Mouse (Mus musculus) mature B cell (primary cell): ENCODE measurements around the gene Thsd4.

Experiments
- in situ Hi-C: fragments of 300-500 bp; cut with MboI; formaldehyde crosslinking; loops from 2 replicates; pipeline ENCODE4 v1.14.3; 2019

Thsd4 gene

GRCm38 (mm10) chr9:60456651-60457050, 65.2 kb downstream of the Thsd4 start:
- in situ Hi-C loops: no loop called here

DNA sequence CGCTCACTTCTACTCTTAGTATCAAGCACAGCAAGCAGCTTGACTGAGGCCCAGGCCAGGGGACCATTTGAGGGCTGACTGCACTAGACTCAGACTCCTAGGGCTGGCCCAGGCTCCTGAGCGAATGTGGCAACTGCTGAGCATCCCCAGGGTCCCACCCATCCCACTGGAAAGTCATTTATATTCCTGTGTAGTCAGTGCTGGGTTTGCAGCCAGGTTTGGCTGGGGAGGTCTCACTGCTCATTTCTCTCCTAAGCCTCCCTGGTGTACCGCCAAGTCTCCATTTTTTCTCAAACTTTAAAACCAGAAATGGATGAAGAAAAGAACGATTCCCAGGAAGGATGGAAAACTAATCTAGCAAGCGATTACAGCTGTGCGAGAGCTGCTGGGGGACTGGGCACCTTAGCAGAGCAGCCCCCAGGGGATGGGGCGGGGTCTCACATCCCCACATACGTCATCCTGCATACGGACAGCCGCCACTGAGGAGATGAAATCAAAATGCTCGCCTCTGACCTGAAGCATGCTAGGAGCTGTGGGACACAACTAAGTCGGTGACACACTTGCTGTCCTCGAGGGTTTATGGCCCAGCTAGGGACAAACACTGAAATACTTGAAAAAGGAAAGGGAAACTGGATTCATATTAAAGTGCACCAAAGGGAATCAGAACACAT, 67.3 kb downstream of the Thsd4 start:
- in situ Hi-C loops: no loop called here

GRCm38 (mm10) chr9:60449498-60449897, 72.3 kb downstream of the Thsd4 start:
- in situ Hi-C loops: no loop called here

- in situ Hi-C loops: no loop called here
Measured at GRCm38 (mm10) chr9:60445821-60446220, 76.0 kb downstream of the Thsd4 start.

DNA sequence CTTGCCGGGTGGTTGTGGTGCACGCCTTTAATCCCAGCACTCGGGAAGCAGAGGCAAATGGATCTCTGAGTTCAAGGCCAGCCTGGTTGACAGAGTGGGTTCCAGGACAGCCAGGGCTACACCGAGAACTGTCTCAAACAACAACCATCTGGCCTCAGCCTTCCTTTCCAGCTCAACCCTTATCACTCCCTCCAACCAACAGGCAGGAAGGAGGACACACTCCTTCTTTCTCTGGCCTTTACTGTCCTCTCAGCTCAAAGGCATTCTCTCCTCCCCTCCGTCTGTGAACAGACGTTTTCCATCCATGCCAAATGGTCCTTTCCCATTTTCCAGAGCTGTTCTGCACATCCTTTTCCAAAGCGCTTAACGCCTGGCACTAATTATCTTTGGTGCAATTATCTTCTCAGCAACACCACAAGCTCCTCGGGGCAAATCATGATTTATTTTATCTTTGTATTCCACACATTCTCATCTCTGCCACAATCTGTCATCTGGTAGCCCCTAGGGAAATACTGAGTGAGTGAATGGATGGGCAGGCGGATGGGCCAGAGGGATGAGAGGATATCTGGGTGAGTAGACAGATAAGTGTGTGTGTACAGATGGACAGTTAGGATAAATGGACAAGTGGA, 80.5 kb downstream of the Thsd4 start:
- in situ Hi-C loops: no loop called here

DNA sequence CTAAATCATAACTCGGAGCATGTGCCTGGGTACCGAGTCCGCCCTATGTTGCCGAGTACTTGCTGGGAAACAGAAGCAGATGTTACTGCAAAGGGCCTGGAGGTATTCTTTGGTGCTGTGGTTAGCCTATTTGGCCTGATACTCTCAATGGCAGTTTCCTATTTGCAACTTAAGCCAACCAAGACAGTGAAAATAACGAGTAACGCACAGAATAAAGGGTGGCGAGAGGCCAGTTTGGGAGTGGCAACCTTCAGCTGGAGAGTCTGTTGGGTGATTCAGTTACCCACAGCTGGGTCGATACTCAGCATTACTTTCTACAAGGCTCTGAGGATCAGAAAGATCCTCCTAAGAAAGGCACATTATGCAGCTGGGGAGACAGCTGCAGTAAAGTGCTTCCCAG, 81.3 kb downstream of the Thsd4 start:
- in situ Hi-C loops: no loop called here

GRCm38 (mm10) chr9:60436246-60436645, 85.6 kb downstream of the Thsd4 start:
- in situ Hi-C loops: no loop called here

- in situ Hi-C loops: no loop called here
Measured at GRCm38 (mm10) chr9:60434093-60434492, 87.8 kb downstream of the Thsd4 start.

DNA sequence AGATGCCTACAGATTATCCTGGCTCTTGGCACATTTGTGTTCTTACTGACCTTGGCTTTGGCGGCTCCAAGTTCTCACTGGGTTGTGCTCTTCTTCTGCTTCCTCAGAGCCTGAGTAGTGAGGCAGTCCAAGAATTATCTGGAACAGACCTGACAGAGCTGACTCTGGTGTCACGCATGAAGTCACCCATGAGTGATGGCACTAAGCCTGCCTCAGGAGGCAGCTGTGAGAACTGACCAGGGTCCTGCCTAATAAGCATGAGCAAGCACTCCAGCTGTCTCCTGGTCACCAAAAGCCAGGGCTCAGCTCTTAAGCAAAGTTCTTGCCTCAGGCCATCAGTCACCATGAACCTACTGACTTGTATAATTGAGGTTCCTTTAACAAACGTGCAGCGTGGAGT, 89.9 kb downstream of the Thsd4 start:
- in situ Hi-C loops: no loop called here

DNA sequence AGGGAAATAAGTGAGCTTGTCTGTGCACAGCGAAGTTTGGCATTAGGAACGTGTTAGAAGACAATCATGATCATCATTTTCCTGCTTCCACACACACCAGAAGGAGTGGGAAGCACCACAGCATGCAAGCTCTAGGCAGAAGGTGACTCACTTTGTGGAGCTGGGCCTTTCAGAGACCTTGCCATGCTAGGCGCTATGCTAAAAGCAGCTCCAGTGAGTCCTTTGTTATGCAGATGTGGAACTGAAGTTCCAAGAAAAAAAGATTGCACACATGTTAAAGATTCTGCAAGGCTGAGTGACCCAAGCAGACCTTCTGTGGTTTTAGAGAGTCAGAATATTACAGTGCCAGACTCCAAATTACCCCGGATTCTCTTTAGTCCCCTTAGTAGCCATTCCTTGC, 91.8 kb downstream of the Thsd4 start:
- in situ Hi-C loops: no loop called here

GRCm38 (mm10) chr9:60414076-60414755, 107.6 kb downstream of the Thsd4 start:
- in situ Hi-C loops: no loop called here

GRCm38 (mm10) chr9:60410872-60411635, 110.8 kb downstream of the Thsd4 start:
- in situ Hi-C loops: no loop called here

GRCm38 (mm10) chr9:60407374-60407773, 114.5 kb downstream of the Thsd4 start:
- in situ Hi-C loops: no loop called here

- in situ Hi-C loops: no loop called here
Measured at GRCm38 (mm10) chr9:60405777-60406176, 116.1 kb downstream of the Thsd4 start.

GRCm38 (mm10) chr9:60402681-60403080, 119.2 kb downstream of the Thsd4 start:
- in situ Hi-C loops: no loop called here

GRCm38 (mm10) chr9:60400001-60400400, 121.8 kb downstream of the Thsd4 start:
- in situ Hi-C loops: no loop called here

- in situ Hi-C loops: no loop called here
Measured at GRCm38 (mm10) chr9:60398073-60398472, 123.8 kb downstream of the Thsd4 start.

- in situ Hi-C loops: no loop called here
Measured at GRCm38 (mm10) chr9:60396096-60396495, 125.8 kb downstream of the Thsd4 start.

GRCm38 (mm10) chr9:60392916-60393315, 128.9 kb downstream of the Thsd4 start:
- in situ Hi-C loops: no loop called here

DNA sequence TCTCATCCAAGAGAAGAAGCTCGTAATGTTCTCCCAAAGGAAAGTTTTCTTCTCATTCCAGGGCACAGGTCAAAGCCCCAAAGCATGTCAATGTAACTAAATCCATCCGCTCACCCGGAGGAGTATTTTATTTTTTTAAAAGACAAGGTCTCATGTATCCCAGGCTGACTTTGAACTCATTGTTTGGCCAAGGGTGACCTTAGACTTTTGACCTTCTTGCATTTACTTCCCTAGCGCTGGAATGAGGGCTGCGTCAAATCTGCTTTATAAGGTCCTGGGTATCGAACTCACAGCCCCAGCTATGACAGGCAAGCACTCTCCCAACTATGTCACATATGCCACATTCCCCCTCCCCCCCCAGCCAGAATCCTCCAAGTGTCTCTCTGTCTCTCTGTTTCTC, 137.1 kb downstream of the Thsd4 start:
- in situ Hi-C loops: no loop called here

GRCm38 (mm10) chr9:60382941-60383340, 138.9 kb downstream of the Thsd4 start:
- in situ Hi-C loops: no loop called here

GRCm38 (mm10) chr9:60382526-60382925, 139.3 kb downstream of the Thsd4 start:
- in situ Hi-C loops: no loop called here
